Comparison of ENCODE assay signal across 9 mouse cellular contexts in genomic region chr14:50903973-50904827, GRCm38 (mm10). TPM values are rescaled to one million over a fixed set of nuclear protein-coding genes. Genes with fewer than 3 reads are reported as not detected.
DNase-seq lines count a peak whose midpoint lies in the region; ATAC-seq and TF ChIP-seq lines count a peak whose summit lies in the region.
"Had no signal": no experiment of that assay in that cellular context is flagged by ENCODE, and none has a peak within 500 bp of the region (broad histone marks: within the 10 kb centered on the region; RNA-seq: fewer than 3 reads in every experiment).

No protein-coding gene starts in this region.

- H3K9ac ChIP-seq in forebrain, embryonic 14.5 days (ENCODE audit: low read length): peak overlapping the region; percentile 51
- H3K9ac ChIP-seq in intestine, embryonic 14.5 days (ENCODE audit: low read length): peak overlapping the region; percentile 37; the same call in 1 of the 2 replicates
- H3K9ac ChIP-seq in liver, postnatal 0 days (replicated peaks): peak overlapping the region; percentile 48
- peak overlapping the region; percentile 46 for H3K9ac ChIP-seq in neural tube, embryonic 14.5 days (replicated peaks; ENCODE audit: low read depth, low read length)

- H3K27me3 ChIP-seq in forebrain, embryonic 14.5 days (replicated peaks; ENCODE audit: control insufficient read depth, insufficient read depth, low read length): no peaks in the 10 kb centered on the region
- no peaks in the 10 kb centered on the region for H3K27me3 ChIP-seq in intestine, embryonic 14.5 days (replicated peaks; ENCODE audit: control insufficient read depth, insufficient read depth, low read length)
- no peaks in the 10 kb centered on the region for H3K27me3 ChIP-seq in liver, postnatal 0 days (ENCODE audit: insufficient read depth, low read length)
- no peaks in the 10 kb centered on the region for H3K27me3 ChIP-seq in neural tube, embryonic 14.5 days (ENCODE audit: control insufficient read depth, insufficient read depth, low read length)

- peak overlapping the region; percentile 52 for H3K4me2 ChIP-seq in forebrain, embryonic 14.5 days (ENCODE audit: low read length)
- peak overlapping the region; percentile 66 for H3K4me2 ChIP-seq in intestine, embryonic 14.5 days (ENCODE audit: low read length)
- H3K4me2 ChIP-seq in liver, postnatal 0 days (ENCODE audit: low read depth, low read length): peak overlapping the region; percentile 76
- peak overlapping the region; percentile 57 for H3K4me2 ChIP-seq in neural tube, embryonic 14.5 days (ENCODE audit: low read depth, low read length)

- H3K4me1 ChIP-seq in forebrain, embryonic 14.5 days (ENCODE audit: control insufficient read depth, insufficient read depth, low read length): no peaks in the 10 kb centered on the region
- no peaks in the 10 kb centered on the region for H3K4me1 ChIP-seq in intestine, embryonic 14.5 days (replicated peaks; ENCODE audit: control insufficient read depth, insufficient read depth, low read length)
- H3K4me1 ChIP-seq in liver, postnatal 0 days (ENCODE audit: insufficient read depth): peaks cover 8% of the 10 kb centered on the region
- H3K4me1 ChIP-seq in neural tube, embryonic 14.5 days (ENCODE audit: control insufficient read depth, insufficient read depth, low read length): peaks cover 6% of the 10 kb centered on the region; the same call in 1 of the 2 replicates

- ATAC-seq in forebrain, embryonic 14.5 days: peak; percentile 88
- peak; percentile 85 for ATAC-seq in intestine, embryonic 14.5 days (replicated peaks; ENCODE audit: low FRiP score, low TSS enrichment, low read depth)
- peak; percentile 79 for ATAC-seq in liver, postnatal 0 days
- peak; percentile 90 for ATAC-seq in neural tube, embryonic 14.5 days (ENCODE audit: low read depth)

- no peak overlapping the region for H3K27ac ChIP-seq in forebrain, embryonic 14.5 days (ENCODE audit: low read depth, low read length)
- H3K27ac ChIP-seq in intestine, embryonic 14.5 days (ENCODE audit: low read depth): no peak overlapping the region
- H3K27ac ChIP-seq in liver, postnatal 0 days (ENCODE audit: low read depth): no peak overlapping the region
- H3K27ac ChIP-seq in neural tube, embryonic 14.5 days (ENCODE audit: low read depth, low read length): peak overlapping the region; percentile 34; the same call in 1 of the 2 replicates

- no peak for TF ChIP-seq EP300 in liver, postnatal 0 days (IDR thresholded peaks at IDR 0.05; ENCODE audit: low read depth)

- H3K36me3 ChIP-seq in forebrain, embryonic 14.5 days (ENCODE audit: control insufficient read depth, insufficient read depth, low read length): no peaks in the 10 kb centered on the region
- no peaks in the 10 kb centered on the region for H3K36me3 ChIP-seq in intestine, embryonic 14.5 days (ENCODE audit: control insufficient read depth, insufficient read depth, low read length)
- H3K36me3 ChIP-seq in liver, postnatal 0 days (replicated peaks; ENCODE audit: insufficient read depth, low read length): no peaks in the 10 kb centered on the region
- no peaks in the 10 kb centered on the region for H3K36me3 ChIP-seq in neural tube, embryonic 14.5 days (ENCODE audit: control insufficient read depth, insufficient read depth, low read length)

- WGBS in forebrain, embryonic 14.5 days: 4% methylated on average over 26 of the region's 26 CpGs
- WGBS in intestine, embryonic 14.5 days: 5% methylated on average over 26 of the region's 26 CpGs
- WGBS in liver, postnatal 0 days (ENCODE audit: insufficient replicate concordance): 9% methylated on average over 26 of the region's 26 CpGs
- 4% methylated on average over 26 of the region's 26 CpGs for WGBS in neural tube, embryonic 14.5 days

- TF ChIP-seq CTCF in liver, postnatal 0 days (IDR thresholded peaks at IDR 0.05; ENCODE audit: low read depth): peak; percentile 64

- peak overlapping the region; percentile 30 for H3K4me3 ChIP-seq in forebrain, embryonic 14.5 days (ENCODE audit: low read depth, low read length)
- peak overlapping the region; percentile 39 for H3K4me3 ChIP-seq in intestine, embryonic 14.5 days (ENCODE audit: low read depth, low read length)
- peak overlapping the region; percentile 54 for H3K4me3 ChIP-seq in liver, postnatal 0 days (ENCODE audit: low read depth, low read length)
- H3K4me3 ChIP-seq in neural tube, embryonic 14.5 days (ENCODE audit: low read depth, low read length): peak overlapping the region; percentile 25

- H3K9me3 ChIP-seq in forebrain, embryonic 14.5 days (replicated peaks; ENCODE audit: control insufficient read depth, low read length): no peaks in the 10 kb centered on the region
- no peaks in the 10 kb centered on the region for H3K9me3 ChIP-seq in intestine, embryonic 14.5 days (ENCODE audit: control insufficient read depth, low read length)
- H3K9me3 ChIP-seq in liver, postnatal 0 days (ENCODE audit: low read length): 0 out of 2 replicates have a peak, but pooled peaks cover 3% of the 10 kb centered on the region
- no peaks in the 10 kb centered on the region for H3K9me3 ChIP-seq in neural tube, embryonic 14.5 days (ENCODE audit: control insufficient read depth, low read length)

- peak; percentile 9 to 19 for DNase-seq in layer of hippocampus, postnatal 14 days (ENCODE audit: low spot score in 2 of 2)
- DNase-seq in layer of hippocampus, postnatal 25 days (ENCODE audit: extremely low spot score in 1 of 2, low spot score in 1 of 2): no peak
- peak; percentile 71 for DNase-seq in cerebellum, adult 11-12 months
- peak; percentile 68 for DNase-seq in forebrain, embryonic 14.5 days (ENCODE audit: low spot score)
- DNase-seq in intestine, embryonic 14.5 days (ENCODE audit: low spot score): peak; percentile 79
- DNase-seq in liver, postnatal 0 days: peak; percentile 53
- no peak for DNase-seq in c-Kit-positive CD71-positive TER-119-positive erythroid progenitor cells, embryonic 14.5 days (ENCODE audit: low spot score)

RNA-seq across cellular contexts. Expression of gene Klhl33, which starts 6.9 kb away (rescaled TPM):
- 1 to 10 TPM; 2.4 to 2.5 TPM for total RNA-seq in layer of hippocampus, postnatal 14 days (2021)
- 1 to 10 TPM; 3.2 to 3.3 TPM for total RNA-seq in layer of hippocampus, postnatal 25 days (2021)
- polyA plus RNA-seq in forebrain, embryonic 14.5 days (2014; fragmentation: Nextera tagmentation; extraction: Ambion mirVana): 0.25 and 0.36 TPM in 2 replicates
- polyA plus RNA-seq in intestine, embryonic 14.5 days (2014; fragmentation: Nextera tagmentation; extraction: Ambion mirVana): 0.11 and 0.16 TPM in 2 replicates
- 0.13 and 0.20 TPM in 2 replicates for polyA plus RNA-seq in liver, postnatal 0 days (2015; fragmentation: Nextera tagmentation; extraction: Ambion mirVana)
- polyA plus RNA-seq in neural tube, embryonic 14.5 days (2014; fragmentation: Nextera tagmentation; extraction: Ambion mirVana): 1.8 and 2.5 TPM in 2 replicates
- total RNA-seq: MEL had no signal

RNA-seq across cellular contexts. Expression of gene Osgep, which starts 20.5 kb away (rescaled TPM):
- total RNA-seq in layer of hippocampus, postnatal 14 days (2021): 10 to 100 TPM; 30.9 to 42.8 TPM
- total RNA-seq in layer of hippocampus, postnatal 25 days (2021): 10 to 100 TPM; 34.6 to 37.0 TPM
- 160 and 180 TPM in 2 replicates for polyA plus RNA-seq in forebrain, embryonic 14.5 days (2014; fragmentation: Nextera tagmentation; extraction: Ambion mirVana)
- 140 and 169 TPM in 2 replicates for polyA plus RNA-seq in intestine, embryonic 14.5 days (2014; fragmentation: Nextera tagmentation; extraction: Ambion mirVana)
- 38.5 and 39.5 TPM in 2 replicates for polyA plus RNA-seq in liver, postnatal 0 days (2015; fragmentation: Nextera tagmentation; extraction: Ambion mirVana)
- 110 TPM in 2 replicates for polyA plus RNA-seq in neural tube, embryonic 14.5 days (2014; fragmentation: Nextera tagmentation; extraction: Ambion mirVana)

RNA-seq across cellular contexts. Expression of gene Apex1, which starts 20.6 kb away (rescaled TPM):
- 10 to 100 TPM; 66.3 to 71.3 TPM for total RNA-seq in layer of hippocampus, postnatal 14 days (2021)
- total RNA-seq in layer of hippocampus, postnatal 25 days (2021): 10 to 100 TPM; 67.4 to 75.4 TPM
- polyA plus RNA-seq in forebrain, embryonic 14.5 days (2014; fragmentation: Nextera tagmentation; extraction: Ambion mirVana): 322 and 355 TPM in 2 replicates
- 291 and 302 TPM in 2 replicates for polyA plus RNA-seq in intestine, embryonic 14.5 days (2014; fragmentation: Nextera tagmentation; extraction: Ambion mirVana)
- polyA plus RNA-seq in liver, postnatal 0 days (2015; fragmentation: Nextera tagmentation; extraction: Ambion mirVana): 58.0 and 60.1 TPM in 2 replicates
- 166 and 180 TPM in 2 replicates for polyA plus RNA-seq in neural tube, embryonic 14.5 days (2014; fragmentation: Nextera tagmentation; extraction: Ambion mirVana)

RNA-seq across cellular contexts. Expression of gene Pip4p1, which starts 26.5 kb away (rescaled TPM):
- 10 to 100 TPM; 77.4 to 86.4 TPM for total RNA-seq in layer of hippocampus, postnatal 14 days (2021)
- 10 to 100 TPM; 85.3 to 88.8 TPM for total RNA-seq in layer of hippocampus, postnatal 25 days (2021)
- polyA plus RNA-seq in forebrain, embryonic 14.5 days (2014; fragmentation: Nextera tagmentation; extraction: Ambion mirVana): 81.4 and 86.0 TPM in 2 replicates
- 55.8 and 56.9 TPM in 2 replicates for polyA plus RNA-seq in intestine, embryonic 14.5 days (2014; fragmentation: Nextera tagmentation; extraction: Ambion mirVana)
- 23.6 and 24.2 TPM in 2 replicates for polyA plus RNA-seq in liver, postnatal 0 days (2015; fragmentation: Nextera tagmentation; extraction: Ambion mirVana)
- polyA plus RNA-seq in neural tube, embryonic 14.5 days (2014; fragmentation: Nextera tagmentation; extraction: Ambion mirVana): 68.4 and 98.6 TPM in 2 replicates

RNA-seq across cellular contexts. Expression of gene Pnp, which starts 26.7 kb away (rescaled TPM):
- total RNA-seq in layer of hippocampus, postnatal 14 days (2021): 10 to 100 TPM; 11.8 to 14.8 TPM
- total RNA-seq in layer of hippocampus, postnatal 25 days (2021): 10 to 100 TPM; 13.0 to 17.4 TPM
- polyA plus RNA-seq in forebrain, embryonic 14.5 days (2014; fragmentation: Nextera tagmentation; extraction: Ambion mirVana): 20.5 and 28.2 TPM in 2 replicates
- polyA plus RNA-seq in intestine, embryonic 14.5 days (2014; fragmentation: Nextera tagmentation; extraction: Ambion mirVana): 75.2 TPM in 2 replicates
- 66.4 and 70.4 TPM in 2 replicates for polyA plus RNA-seq in liver, postnatal 0 days (2015; fragmentation: Nextera tagmentation; extraction: Ambion mirVana)
- 15.4 and 22.8 TPM in 2 replicates for polyA plus RNA-seq in neural tube, embryonic 14.5 days (2014; fragmentation: Nextera tagmentation; extraction: Ambion mirVana)

Comparison
In these comparisons a context has a peak if more than half of its experiments do, and no peak if none do; other contexts are left out.
1. DNase-seq: peak in layer of hippocampus, postnatal 14 days (2 of 2), cerebellum, adult 11-12 months (single experiment), forebrain, embryonic 14.5 days (single experiment), intestine, embryonic 14.5 days (single experiment) and liver, postnatal 0 days (single experiment); none in layer of hippocampus, postnatal 25 days (0 of 2) and c-Kit-positive CD71-positive TER-119-positive erythroid progenitor cells, embryonic 14.5 days (single experiment).
2. Peak in every context shown above with its lines, with median percentiles within 50 percentile points of each other: ATAC-seq, H3K4me2 ChIP-seq, H3K4me3 ChIP-seq and H3K9ac ChIP-seq.